Mouse (Mus musculus) Muller cell, postnatal 12 days (primary cell): ENCODE measurements at regions not wholly inside any gene's neighbourhood (a gene's known extent, or its start where the extent isn't known, plus 50 kb on each side); places are given as distances from the start of the nearest gene placed in this dataset.

ENCODE experiments used
- DNase-seq: peaks from one replicate; pipeline ENCODE4 v3.0.0-alpha.2; 2015; ENCODE audit errors: inconsistent ontology term

DNA sequence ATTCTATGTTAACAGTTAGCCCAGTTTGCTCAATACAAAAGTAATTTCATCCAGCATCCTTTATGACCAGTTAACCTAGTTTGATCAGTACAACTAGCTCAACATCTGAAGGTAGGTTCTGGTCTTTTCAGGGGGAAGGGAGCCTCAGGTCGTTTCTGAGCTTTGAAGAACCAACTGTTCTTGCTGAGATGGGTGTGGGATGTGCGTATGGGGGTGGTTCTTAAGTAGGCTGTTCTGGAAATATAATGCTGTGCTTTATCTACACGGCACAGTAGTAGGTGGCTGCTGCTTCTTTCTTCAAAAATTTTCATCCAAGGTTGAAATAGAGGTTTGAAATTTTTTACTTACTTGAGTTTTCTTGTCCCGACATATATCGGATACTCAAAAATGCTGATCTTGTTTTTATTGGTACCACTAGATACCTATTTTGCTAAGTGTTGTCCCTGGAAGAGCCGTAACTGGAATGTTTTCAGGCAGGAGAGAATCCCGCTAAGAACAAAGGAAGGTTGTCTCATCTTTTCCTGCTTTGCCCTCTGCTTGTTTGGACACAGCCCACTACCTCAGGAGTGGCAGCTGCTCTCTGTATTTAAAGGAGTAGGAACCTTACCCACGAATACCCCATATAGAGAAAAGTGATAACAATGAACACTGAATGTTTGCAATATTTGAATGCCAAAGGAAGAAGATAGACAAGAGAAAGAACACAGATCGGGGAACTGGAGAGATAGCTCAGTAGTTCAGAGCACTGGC, 275.5 kb downstream of the Cdh10 start:
- no peak for DNase-seq

DNA sequence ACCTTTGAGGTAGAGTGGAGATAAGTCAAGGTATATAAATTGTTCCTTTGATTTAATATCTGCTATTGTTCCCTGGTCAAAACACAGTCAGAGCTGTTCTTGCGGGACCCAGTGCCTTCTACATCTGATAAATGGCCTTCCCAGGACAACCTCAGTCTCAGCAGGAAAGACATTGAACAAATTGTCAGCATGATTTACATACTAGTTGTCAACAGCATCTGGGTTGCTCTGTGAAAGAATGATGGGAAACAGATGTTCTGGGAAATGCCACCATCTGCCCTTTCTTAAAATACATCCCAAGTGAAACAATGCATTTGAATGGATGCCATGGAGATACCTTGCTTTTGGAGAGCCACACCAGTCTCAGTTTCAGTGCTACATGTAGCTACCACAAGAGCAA, 296.2 kb downstream of the Cdh10 start:
- DNase-seq: no peak

DNA sequence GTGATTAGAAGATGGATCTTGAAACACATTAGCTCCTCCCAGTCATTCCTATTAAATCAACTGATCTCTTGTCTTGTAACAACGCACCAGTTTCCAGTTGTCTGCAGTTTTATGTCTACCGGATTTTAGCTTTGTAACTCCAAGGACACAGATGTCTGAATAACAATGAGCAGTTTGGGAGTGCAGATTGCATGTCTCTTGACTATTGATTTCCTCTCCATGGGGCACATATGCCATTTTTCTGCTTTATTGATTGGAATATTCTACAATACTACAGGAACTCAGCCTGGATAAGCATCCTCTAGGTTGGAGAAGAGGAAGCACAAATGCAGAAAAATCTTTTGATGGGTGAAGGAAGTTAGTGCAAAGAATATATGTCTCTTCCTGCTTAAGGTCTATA, 300.2 kb downstream of the Cdh10 start:
- no peak for DNase-seq

DNA sequence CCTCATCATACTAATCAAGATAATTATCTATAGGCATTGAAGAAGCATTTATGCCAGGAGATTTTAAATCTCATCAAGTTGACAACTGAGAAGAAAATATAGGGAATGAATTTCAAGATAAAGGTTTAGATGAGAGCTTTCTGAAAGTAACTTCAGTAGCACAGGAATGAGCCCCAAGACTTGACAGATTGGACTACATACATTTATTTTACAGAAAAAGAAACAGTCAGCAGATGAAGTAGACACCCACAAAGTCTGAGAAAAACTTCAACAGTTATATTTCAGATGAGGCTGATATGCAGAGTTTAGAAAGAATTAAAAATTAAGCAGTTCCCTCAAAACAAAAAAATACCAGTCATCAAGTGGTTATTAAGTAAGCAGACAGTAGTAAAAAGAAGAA, 308.7 kb downstream of the Cdh10 start:
- DNase-seq: no peak

DNA sequence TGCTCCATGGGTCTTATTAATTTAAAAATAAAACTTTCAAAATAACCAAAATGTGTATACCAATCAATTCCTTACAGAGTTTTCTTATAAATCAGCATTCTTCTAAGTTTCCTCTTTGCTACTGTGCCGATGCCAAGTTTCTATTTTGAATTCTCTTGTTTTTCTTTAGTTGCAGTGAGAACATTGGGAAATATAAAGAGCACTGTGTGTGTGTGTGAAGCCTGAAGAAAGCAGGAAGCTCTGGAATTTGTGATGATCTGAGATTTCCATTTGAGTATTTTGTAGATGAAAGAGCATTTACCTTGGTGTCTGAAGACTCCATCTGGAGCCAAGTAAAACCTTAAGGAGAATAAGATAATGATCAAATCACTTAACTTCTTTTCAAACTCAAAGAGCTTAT, 310.6 kb downstream of the Cdh10 start:
- no peak for DNase-seq

DNA sequence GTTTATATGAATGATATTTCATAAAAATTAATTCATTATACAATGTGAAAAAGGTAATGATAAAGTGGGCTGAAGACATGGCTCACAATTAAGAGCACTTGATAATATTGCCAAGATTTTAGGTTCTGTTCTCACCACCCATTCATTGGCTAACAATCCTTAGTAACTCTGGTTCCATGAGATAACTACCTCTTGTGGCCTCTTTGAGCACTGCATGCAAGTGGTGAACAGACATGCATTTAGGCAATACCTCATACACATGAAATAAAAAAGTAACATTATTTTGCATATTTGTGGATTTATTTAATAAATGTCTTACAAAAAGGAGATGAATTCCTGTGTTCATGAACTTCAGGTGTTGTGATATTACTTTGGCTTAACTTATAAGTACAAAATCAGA, 334.9 kb downstream of the Cdh10 start:
- no peak for DNase-seq

DNA sequence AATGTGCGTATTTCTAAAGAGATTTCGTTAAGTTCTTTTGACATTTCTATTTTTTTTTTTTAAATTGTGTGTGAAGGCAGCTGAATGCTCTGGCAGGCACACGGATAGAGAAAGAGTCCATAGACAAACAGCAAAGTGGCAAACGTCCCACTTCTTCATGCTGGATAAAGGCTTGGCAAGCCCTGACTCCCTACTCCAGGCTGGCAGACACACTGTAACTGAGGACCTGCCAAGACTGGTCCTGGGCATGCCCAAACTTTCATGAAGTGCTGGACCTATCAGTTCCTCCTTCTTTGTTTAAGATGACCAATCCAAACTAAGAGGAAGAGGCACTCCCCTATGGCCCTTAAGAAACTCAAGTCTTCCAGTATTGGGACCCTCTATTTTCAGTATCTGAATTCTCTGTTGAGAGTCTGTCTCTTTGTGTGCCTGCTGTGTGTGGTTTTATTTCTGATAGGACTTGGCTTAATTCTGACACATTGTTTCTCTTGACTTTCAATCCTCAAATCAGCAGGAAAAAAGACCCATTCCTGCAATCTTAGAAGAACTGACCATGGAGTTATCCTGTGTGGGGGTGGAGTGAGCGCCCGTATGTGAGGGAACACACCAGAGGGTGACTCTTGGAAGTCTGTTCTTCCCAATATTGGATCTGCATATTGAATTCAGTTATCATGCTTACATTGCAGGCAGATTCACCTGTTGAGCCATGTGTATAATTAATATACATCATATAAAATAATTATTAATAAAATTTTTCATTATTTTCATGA, 343.6 kb downstream of the Cdh10 start:
- DNase-seq: peak; percentile 82

DNA sequence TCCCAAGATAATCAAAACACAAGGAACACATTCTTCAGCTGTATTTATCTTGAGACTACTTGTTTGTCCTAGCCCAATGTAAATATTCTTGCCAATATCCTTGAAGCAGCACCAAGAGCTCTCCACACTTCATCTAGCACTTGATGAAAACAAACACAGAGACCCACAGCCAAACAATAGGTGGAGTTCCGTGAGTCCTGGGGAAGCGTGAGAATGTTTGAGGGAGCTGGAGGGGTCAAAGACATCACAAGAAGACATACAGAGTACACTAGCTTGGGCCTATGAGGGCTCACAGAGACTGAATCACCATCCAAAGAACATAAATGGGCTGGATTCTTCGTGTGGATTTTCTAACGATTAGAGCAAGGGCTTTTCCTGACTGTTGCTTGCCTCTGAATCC, 356.7 kb downstream of the Cdh10 start:
- DNase-seq: no peak
